Mouse (Mus musculus) intestine, postnatal 0 days (tissue): ENCODE results near the gene Fut2. TPM values are rescaled to one million over a fixed set of nuclear protein-coding genes. Genes with fewer than 3 reads are reported as not detected.

Experiments
- ATAC-seq: fragments of 200-750 bp; cut with Nextera tagmentation; 2 replicates; pipeline ENCODE4 v1.8.0; 2017; ENCODE audit warnings: mild to moderate bottlenecking, moderate TSS enrichment, moderate library complexity
- H3K27ac ChIP-seq: fragments of 300-500 bp; sonication (generic); 2 replicates; pipeline ENCODE4 v1.5.1; 2014; ENCODE audit warnings: mild to moderate bottlenecking, low read depth, low read length, moderate library complexity
- H3K27me3 ChIP-seq: fragments of 300-500 bp; sonication (generic); replicated peaks from 2 replicates; pipeline ENCODE4 v1.6.1; 2014; ENCODE audit warnings: low read length, mixed read lengths; ENCODE audit not compliant: control insufficient read depth, insufficient read depth
- H3K36me3 ChIP-seq: fragments of 300-500 bp; sonication (generic); 2 replicates; pipeline ENCODE4 v1.6.1; 2014; ENCODE audit warnings: mild to moderate bottlenecking, moderate library complexity; ENCODE audit not compliant: control insufficient read depth, insufficient read depth
- H3K4me1 ChIP-seq: fragments of 300-500 bp; sonication (generic); replicated peaks from 2 replicates; pipeline ENCODE4 v1.6.1; 2014; ENCODE audit warnings: antibody characterized with exemption, low read length, mixed read lengths; ENCODE audit not compliant: control insufficient read depth, insufficient read depth
- H3K4me2 ChIP-seq: fragments of 300-500 bp; sonication (generic); replicated peaks from 2 replicates; pipeline ENCODE4 v1.6.1; 2014; ENCODE audit warnings: low read depth, mild to moderate bottlenecking, moderate library complexity
- H3K4me3 ChIP-seq: fragments of 300-500 bp; sonication (generic); 2 replicates; pipeline ENCODE4 v1.5.1; 2014; ENCODE audit warnings: low read depth, low read length
- H3K9ac ChIP-seq: fragments of 300-500 bp; sonication (generic); 2 replicates; pipeline ENCODE4 v1.6.1; 2014; ENCODE audit warnings: mild to moderate bottlenecking, low read depth, low read length
- H3K9me3 ChIP-seq: fragments of 300-500 bp; sonication (generic); 2 replicates; pipeline ENCODE4 v1.6.1; 2016; ENCODE audit warnings: mixed run types; ENCODE audit not compliant: control insufficient read depth
- CTCF ChIP-seq: sonication (generic); IDR thresholded peaks from 2 replicates; pipeline ENCODE4 v1.5.1; 2016; ENCODE audit warnings: low read depth, mild to moderate bottlenecking, control low read depth, antibody characterized with exemption, moderate library complexity
- WGBS: fragments of 180-500 bp; shearing (Covaris S2); extraction: QIAGEN DNeasy Blood & Tissue Kit; methylation state at CpG from one replicate; pipeline ENCODE4 v1.1.7; 2014; 5-methylcytosine and 5-hydroxymethylcytosine counted together
- polyA plus RNA-seq: library from polyadenylated mRNA; unstranded; fragments of >200 nt; fragmentation: Nextera tagmentation; extraction: Ambion mirVana; gene quantifications from 2 replicates; pipeline ENCODE4 v1.2.1, GENCODE M21; 2015

The Fut2 gene
- polyA plus RNA-seq, 1 experiment from 2014 or later: 3.6 TPM

DNA sequence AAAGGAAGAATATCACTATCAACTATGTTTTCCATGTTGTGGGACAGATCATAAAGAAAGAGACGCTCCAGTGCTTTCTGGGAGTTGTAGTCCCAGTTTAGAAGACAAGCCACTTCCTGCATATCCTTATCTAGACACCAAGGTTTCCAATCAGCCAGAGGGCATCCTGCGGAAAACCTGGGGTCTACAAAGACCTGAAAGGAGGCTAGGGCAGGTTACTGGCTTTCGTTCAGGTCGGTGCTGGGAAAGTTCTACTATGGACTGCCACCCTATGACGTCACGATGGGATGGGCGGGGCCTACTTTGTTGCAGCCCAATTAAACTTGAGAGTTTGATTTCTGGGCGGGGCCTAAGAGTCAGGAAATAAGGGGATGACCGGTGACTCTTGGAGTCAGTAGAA, 44.8 kb downstream of the Fut2 start, which contains the start of gene Izumo1:
Gene Izumo1, plus strand, starts transcription at position 369 of the 400 bp plus-strand sequence.
- ATAC-seq: no peak
- Histone ChIP-seq H3K9ac (no peak within 1 kb of the TSS), H3K36me3 (no peaks in the 10 kb centered on the region), H3K4me1 (0 out of 2 replicates have a peak, but pooled peaks cover 4% of the 10 kb centered on the region), H3K4me3 (no peak within 1 kb of the TSS), H3K4me2 (no peak within 1 kb of the TSS), H3K27me3 (peaks cover 59% of the 10 kb centered on the region), H3K9me3 (no peaks in the 10 kb centered on the region), H3K27ac (no peak within 1 kb of the TSS)
- no peak for TF ChIP-seq CTCF
- WGBS: 41% methylated on average over 9 of the region's 9 CpGs

DNA sequence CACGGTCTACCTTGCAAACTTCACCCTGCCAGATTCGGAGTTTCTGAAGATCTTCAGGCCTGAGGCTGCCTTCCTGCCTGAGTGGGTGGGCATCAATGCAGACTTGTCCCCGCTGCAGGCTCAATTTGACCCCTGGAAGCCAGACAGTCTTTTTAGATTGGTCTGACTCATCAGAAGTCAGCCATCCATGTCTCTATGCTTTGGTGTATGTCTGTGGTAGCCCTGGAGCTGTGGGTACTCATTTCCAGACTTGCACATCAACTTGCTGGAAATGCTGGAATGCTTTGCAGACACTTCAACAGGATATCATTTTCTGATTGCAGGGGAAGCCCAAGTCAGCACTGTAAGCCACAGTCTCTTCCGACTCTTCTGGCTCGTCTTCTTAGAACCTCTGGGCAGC, 46.6 kb downstream of the Fut2 start:
- H3K4me2 ChIP-seq: no peak overlapping the region
- no peak overlapping the region for H3K9ac ChIP-seq
- 89% methylated on average over 5 of the region's 5 CpGs for WGBS
- TF ChIP-seq CTCF: no peak
- no peak overlapping the region for H3K27ac ChIP-seq
- H3K27me3 ChIP-seq: peaks cover 70% of the 10 kb centered on the region
- no peaks in the 10 kb centered on the region for H3K9me3 ChIP-seq
- no peaks in the 10 kb centered on the region for H3K36me3 ChIP-seq
- no peak overlapping the region for H3K4me3 ChIP-seq
- ATAC-seq: no peak
- H3K4me1 ChIP-seq: 0 out of 2 replicates have a peak, but pooled peaks cover 4% of the 10 kb centered on the region

DNA sequence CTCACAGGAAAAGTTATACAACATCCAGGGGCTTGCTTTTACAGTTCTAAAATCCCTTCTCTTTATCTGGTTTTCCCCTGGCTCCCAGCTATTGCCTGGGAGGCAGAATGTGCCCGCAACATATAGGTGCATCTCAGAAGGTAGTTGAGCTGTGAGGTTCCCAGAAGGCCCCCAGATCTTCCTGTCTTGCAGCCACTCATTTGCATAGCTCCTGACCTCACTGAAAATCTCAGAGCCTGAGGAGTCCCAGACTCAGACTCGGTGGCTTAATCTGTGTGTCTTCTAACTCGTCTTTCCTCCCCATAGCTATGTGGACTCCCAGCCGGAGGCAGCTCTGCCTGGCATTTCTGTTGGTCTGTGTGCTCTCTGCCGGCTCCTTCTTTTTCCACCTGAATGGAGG, 47.9 kb downstream of the Fut2 start:
- WGBS: 86% methylated on average over 5 of the region's 5 CpGs
- no peak overlapping the region for H3K4me2 ChIP-seq
- no peak overlapping the region for H3K9ac ChIP-seq
- no peaks in the 10 kb centered on the region for H3K36me3 ChIP-seq
- H3K27ac ChIP-seq: no peak overlapping the region
- H3K27me3 ChIP-seq: peaks cover 72% of the 10 kb centered on the region
- TF ChIP-seq CTCF: no peak
- H3K4me3 ChIP-seq: no peak overlapping the region
- H3K4me1 ChIP-seq: 0 out of 2 replicates have a peak, but pooled peaks cover 4% of the 10 kb centered on the region
- no peaks in the 10 kb centered on the region for H3K9me3 ChIP-seq
- no peak for ATAC-seq

DNA sequence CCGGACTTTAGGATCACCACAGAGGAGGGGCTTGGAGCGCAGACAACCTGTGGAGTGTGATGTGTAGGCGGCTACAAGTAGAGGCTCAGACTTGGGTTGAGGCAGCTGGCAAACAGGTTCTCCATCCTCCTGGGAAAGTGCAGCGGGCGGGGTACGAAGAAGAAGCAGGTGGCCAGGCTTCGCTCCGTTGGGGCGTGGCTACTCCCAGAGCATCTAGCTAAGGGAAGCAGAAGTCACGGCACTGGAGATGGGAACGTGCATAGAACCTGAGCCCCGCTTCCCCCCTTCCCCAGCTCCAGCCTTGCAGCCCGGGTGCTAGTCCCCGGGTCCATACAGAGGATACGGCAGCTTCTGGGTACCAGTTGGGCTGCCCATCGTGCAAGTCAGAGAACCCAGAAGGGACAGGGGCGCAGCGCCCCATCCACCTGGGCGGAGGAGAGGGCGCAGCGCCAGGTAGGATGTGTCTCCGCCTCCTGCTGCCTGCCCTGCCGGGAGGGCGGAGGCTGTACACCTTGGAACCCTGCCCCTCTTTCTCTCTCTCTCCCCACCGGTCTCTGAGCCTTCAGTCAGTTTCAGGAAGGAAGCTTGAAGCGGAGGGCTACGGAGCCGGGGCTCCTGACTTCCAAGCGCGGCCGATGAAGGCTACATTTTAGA, 49.0 kb downstream of the Fut2 start, which contains the start of gene Fut1:
Gene Fut1, plus strand, starts transcription at position 248 of the 654 bp plus-strand sequence.
- Histone ChIP-seq H3K9me3 (no peaks in the 10 kb centered on the region), H3K4me3 (0 out of 2 replicates have a peak within 1 kb of the TSS, but pooled peaks have one; percentile 0), H3K36me3 (no peaks in the 10 kb centered on the region), H3K9ac (no peak within 1 kb of the TSS), H3K4me1 (0 out of 2 replicates have a peak, but pooled peaks cover 4% of the 10 kb centered on the region), H3K4me2 (peak within 1 kb of the TSS; percentile 41), H3K27ac (no peak within 1 kb of the TSS), H3K27me3 (peaks cover 64% of the 10 kb centered on the region)
- WGBS: 6% methylated on average over 31 of the region's 31 CpGs
- no peak for TF ChIP-seq CTCF
- peak; percentile 34; the same call in 1 of the 2 replicates for ATAC-seq

DNA sequence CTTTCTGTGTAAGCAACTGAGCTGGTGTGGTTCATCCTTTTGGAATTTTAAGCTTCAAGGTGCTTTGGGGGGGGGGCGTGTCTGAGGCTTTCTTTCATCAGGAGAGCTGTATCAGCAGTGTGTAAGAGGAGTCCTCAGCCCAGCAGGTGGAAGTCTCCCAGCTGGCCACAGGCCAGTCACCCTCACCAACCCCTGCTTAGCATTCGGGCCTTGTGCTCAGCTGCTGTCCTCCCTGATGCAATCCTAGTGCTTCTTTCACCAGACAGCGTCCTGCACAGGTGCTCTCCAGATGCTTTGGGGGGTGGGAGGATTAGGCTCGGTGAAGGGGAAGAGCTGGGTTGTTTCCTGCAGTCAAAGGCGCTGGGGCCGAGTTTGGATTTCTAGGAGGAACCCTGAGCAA, 49.9 kb downstream of the Fut2 start:
- H3K4me1 ChIP-seq: 0 out of 2 replicates have a peak, but pooled peaks cover 4% of the 10 kb centered on the region
- no peaks in the 10 kb centered on the region for H3K36me3 ChIP-seq
- H3K9me3 ChIP-seq: no peaks in the 10 kb centered on the region
- ATAC-seq: no peak
- H3K4me2 ChIP-seq: no peak overlapping the region
- H3K4me3 ChIP-seq: no peak overlapping the region
- TF ChIP-seq CTCF: no peak
- no peak overlapping the region for H3K27ac ChIP-seq
- peaks cover 64% of the 10 kb centered on the region for H3K27me3 ChIP-seq
- 41% methylated on average over 6 of the region's 6 CpGs for WGBS
- no peak overlapping the region for H3K9ac ChIP-seq

DNA sequence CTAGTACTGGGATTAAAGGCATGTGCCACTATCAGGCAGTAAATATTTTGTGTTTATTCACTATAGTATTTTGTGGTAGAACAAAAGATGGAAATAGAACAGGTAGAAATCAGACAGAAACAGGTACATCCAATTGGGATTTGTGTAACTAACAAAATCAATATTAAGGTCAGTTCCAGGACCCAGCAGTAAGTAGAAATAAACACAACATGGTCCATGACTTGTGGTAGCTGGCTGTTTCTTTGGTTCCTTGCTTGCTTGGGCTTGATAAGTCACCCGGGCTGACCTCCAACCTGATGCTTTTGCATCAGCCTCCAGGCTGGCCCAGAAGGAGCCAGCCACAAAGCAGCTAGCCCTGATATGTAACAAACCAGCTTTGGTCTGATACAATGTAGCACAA, 56.7 kb downstream of the Fut2 start:
- no peak for TF ChIP-seq CTCF
- no peaks in the 10 kb centered on the region for H3K9me3 ChIP-seq
- H3K4me2 ChIP-seq: no peak overlapping the region
- no peak overlapping the region for H3K9ac ChIP-seq
- no peaks in the 10 kb centered on the region for H3K4me1 ChIP-seq
- H3K36me3 ChIP-seq: no peaks in the 10 kb centered on the region
- peaks cover 36% of the 10 kb centered on the region for H3K27me3 ChIP-seq
- H3K27ac ChIP-seq: no peak overlapping the region
- 56% methylated on average over 1 of the region's 1 CpGs for WGBS
- H3K4me3 ChIP-seq: no peak overlapping the region
- ATAC-seq: no peak
